Mouse (Mus musculus) layer of hippocampus, postnatal 10 days (tissue): ENCODE results near the gene Sept9. TPM values are rescaled to one million over a fixed set of nuclear protein-coding genes. Genes with fewer than 3 reads are reported as not detected.
"Not testable (repeated sequence)": the region's sequence is repeated elsewhere in the genome, so short reads cannot be mapped to it uniquely, and the experiment has no call there.

ENCODE experiments used
- DNase-seq, 2 experiments: peaks; one replicate each; pipeline ENCODE4 v3.0.0; 2021; ENCODE audit warnings: low spot score in 2 of 2
- total RNA-seq, 2 experiments: library from RNA; stranded (reverse); gene quantifications; 2 replicates each; pipeline ENCODE4 v1.2.3; 2021

The Sept9 gene
- total RNA-seq, 2 experiments from 2014 or later: 79.5 to 90.0 TPM

DNA sequence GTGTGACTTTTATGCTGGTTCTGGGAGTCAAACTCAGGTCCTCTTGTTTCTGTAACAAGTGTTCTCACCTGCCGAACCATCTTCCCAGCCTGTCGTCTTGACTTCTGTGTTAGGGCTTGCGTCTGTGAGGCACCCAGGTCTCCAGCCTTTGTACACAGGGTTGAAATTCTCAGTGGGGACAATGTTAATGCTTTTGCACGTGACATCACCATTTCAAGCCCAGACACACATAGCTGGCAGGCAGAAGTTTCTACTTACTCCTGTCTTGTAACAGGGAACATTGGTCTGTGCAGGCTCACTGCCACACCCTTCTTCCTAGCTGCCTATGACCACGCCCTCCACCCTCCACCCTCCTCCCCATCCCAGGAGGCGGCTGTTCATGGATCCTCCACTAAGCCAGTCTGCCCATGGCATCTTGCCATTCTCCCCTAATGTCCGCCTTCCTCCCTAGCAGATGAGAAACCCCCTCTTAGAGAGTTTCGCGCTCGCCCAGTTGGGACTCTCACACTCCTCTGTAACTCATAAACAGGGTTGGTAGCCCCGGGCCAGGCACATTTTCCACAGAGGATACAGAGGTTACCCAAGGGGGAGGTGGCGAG, 124.6 kb downstream of the Sept9 start:
- no peak for DNase-seq

GRCm38 (mm10) chr11:117324718-117325117, 125.3 kb downstream of the Sept9 start:
- not testable (repeated sequence) for DNase-seq

- DNase-seq: no peak
These were observed 125.6 kb downstream of the Sept9 start for GRCm38 (mm10) chr11:117325131-117325467.

DNA sequence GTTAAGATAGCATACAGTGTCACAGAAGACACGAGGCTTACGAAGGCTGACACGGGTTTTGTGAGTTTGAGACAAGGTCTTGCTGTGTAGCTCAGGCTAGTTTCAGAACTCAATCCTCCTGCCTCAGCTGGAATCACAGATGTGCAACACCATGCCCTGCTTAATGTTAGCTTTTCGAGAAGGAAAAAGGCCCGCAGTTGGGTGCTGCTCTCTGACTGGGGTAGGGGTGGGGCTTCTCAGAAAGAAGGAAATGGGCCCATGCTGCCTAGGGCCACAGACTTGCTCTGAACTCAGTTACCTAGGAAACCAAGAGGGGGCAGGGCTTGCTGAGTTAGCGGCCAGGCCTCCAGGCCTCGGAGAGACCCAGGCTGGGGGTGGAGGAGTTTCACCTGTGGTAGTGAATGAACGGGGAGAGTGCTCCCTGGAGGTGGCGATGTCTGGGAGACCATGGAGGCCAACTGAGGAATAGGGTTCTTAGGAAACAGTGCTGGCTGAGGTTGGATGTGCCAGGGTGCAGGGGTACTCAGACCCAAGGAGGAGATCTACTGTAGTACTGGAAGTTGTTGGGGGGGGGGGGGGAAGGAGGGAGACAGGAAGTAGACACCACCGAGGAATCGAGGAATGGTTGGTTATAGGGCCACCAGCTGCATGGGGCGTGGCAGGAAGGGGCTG, 126.1 kb downstream of the Sept9 start:
- no peak for DNase-seq

DNA sequence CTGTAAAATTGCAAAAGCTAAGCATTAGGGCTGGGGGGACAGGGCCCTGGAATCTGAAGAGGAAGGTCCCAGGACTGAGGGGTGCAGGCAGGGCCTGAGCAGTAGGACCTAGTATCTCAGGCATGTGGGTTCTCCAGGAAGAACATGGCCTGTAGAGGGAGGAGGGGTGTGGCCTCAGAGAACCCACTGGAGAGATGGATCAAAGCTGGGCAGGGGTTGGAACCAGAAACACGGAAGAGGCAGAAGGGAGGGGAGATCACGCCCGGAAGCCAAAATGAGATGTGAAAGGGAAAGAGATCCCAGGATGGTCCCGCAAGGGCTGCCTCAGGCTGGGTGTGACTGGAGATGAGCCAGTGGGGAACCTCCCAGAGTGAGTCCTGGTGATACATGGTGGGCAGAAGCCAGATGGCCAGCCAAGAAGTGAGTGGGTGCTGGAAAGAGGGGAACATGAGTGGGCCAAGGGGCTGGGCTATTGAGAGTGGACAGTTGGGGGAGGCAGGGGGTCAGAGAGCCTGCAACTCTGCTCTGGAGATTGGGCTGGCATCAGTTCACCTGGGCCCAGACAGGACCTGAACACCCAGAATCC, 126.8 kb downstream of the Sept9 start:
- no peak for DNase-seq

DNA sequence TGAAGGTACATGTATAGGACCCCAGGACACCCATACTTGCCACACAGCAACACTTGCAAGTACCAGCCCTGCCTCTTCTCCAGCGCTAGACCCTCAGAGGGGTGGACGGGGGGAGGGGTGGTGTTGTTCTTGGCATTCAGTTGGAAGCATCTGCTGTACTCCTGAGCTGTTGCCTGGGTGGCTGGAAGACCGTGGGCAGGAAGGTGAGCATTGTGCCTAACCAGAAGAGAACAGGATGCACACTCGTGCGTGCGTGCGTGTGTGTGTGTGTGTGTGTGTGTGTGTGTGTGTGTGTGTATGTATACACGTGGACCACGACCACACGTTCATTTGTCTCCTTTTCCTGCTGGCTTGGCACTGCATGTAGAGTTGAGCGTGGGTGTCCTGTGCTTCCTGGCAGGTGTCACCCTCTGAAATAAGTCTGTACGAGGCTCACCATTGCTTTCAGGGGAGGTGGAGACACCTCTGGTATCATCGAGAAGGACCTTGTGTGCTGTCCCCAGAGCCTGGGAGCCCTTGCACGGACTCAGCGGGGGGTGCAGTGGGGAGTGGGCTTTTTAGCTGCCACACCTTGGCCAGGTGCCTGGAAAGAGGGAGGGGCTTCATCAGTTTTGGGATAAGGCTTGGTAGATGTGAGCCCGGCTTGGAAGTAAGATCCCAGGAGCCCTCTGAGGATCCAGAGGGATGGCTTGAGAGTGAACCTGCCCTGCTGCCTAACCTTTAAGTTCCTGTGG, 127.6 kb downstream of the Sept9 start:
- DNase-seq: peak; percentile 54 to 63

DNA sequence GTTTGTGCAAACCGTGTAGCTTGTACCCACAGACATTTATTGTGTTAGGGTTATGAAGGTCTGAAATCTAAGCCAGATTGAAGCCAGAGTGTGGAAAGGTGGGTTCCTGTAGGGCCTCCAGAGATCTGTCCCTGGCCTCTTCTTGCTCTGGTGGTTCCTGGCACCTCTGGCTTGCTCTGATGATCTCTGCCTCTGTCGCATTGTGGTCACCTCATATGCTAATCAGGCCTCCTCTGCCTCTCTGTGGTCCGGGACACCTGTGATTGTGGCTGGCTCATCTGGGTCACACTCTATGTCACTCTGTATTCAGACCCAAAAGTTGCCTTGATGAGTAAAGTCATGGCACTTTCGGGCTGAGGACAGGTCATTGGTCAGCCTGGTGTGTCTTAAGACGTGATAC, 128.2 kb downstream of the Sept9 start:
- no peak for DNase-seq

GRCm38 (mm10) chr11:117330076-117330950, 130.9 kb downstream of the Sept9 start:
- no peak for DNase-seq

DNA sequence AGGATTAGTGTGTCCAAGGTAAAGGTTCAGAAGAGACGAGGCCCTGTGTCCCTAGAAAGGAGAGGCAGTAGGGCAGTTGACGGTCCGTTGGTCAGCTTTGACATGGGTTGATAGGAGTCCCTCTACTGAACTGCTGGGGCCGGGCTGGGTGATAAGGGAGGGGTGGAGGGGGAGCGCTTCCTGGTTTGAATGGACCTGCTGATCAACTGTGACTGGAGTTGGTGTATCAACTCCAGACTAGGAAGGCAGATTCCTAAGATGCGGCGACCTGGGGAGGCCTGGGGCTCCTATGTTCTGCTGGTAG, 131.4 kb downstream of the Sept9 start:
- no peak for DNase-seq

- DNase-seq: peak in 1 of 2 experiments; percentile 63
These were observed 132.1 kb downstream of the Sept9 start for GRCm38 (mm10) chr11:117331361-117332241.

GRCm38 (mm10) chr11:117332242-117333149, 133.0 kb downstream of the Sept9 start:
- DNase-seq: peak; percentile 83 to 89

DNA sequence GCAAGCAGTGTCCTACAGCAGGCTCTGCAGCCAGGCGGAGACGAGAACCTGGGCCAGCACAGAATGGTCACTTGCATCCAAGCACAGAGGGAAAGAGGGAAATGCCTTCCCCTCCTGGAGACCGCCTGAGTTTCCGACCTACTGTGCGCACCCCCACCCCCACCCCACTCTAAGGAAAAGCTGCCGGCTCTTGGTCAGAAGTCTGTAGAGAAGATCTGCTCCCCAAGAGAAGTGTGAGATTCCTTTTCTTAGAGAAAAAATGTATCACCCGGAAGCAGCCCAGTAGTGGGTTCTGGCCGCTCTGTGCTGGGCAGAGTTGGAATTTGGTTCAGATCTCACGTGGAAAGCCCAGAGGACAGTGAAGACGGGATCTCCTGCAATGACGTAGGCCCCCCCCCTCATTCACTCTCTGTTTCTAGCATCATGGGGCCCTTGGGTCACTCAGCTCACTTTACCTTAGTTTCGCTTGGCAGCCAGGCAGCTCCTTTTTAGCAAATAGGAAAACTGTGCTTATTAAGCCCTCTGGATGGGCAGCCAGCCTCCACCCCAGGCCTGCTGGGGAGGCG, 133.8 kb downstream of the Sept9 start:
- DNase-seq: no peak

DNA sequence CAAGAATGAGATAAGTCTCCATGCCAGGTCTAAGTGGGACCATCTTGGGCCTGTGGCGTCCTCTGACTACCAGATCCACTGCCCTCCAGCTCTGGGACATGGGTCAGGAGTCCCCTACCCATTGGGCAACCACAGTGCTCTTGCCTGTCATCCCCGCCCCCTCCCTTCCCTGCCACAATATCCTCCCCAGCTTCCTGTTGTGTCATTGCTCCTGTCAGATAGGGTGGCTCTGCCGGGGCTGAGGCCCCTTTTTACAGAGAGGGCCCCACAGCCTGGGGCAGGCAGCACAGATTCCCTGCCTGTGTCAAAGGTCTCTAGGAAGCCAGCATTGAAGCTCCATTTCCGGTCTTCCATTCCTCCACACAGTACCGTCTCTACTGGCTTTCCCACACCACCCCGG, 134.6 kb downstream of the Sept9 start:
- no peak for DNase-seq

GRCm38 (mm10) chr11:117335146-117335545, 135.7 kb downstream of the Sept9 start:
- DNase-seq: no peak

- no peak for DNase-seq
These were observed 136.8 kb downstream of the Sept9 start for GRCm38 (mm10) chr11:117336081-117336788.

DNA sequence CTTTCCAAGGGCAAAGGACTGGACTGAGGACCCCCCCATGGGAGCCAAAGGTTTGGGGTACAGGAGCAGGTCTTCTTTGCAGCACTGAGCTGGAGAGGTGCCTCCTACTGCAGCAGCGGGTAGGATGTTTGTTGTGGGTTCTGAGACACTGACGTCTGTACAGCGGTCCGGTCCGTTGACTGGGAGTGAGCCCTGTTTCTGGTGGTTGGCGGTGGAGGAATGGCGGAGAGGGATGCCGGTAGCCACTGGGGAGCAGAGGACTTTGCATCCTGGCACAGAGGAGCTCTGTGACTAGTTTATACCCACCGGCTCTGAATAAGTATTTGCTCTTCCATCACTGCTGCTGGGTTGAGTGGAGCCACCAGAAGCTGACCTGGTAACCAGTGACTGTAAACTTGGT, 138.3 kb downstream of the Sept9 start:
- DNase-seq: no peak

GRCm38 (mm10) chr11:117338503-117338902, 139.0 kb downstream of the Sept9 start:
- DNase-seq: no peak

GRCm38 (mm10) chr11:117339050-117339449, 139.6 kb downstream of the Sept9 start:
- DNase-seq: no peak
